Mouse (Mus musculus) neural tube, embryonic 15.5 days (tissue): Measurements from ENCODE around the gene Syt9. TPM values are rescaled to one million over a fixed set of nuclear protein-coding genes. Genes with fewer than 3 reads are reported as not detected.

Source experiments
- ATAC-seq: fragments of 200-750 bp; cut with Nextera tagmentation; 2 replicates; pipeline ENCODE4 v1.8.0; 2017; ENCODE audit warnings: mild to moderate bottlenecking, moderate TSS enrichment, moderate library complexity; ENCODE audit not compliant: low FRiP score
- H3K27ac ChIP-seq: fragments of 300-500 bp; sonication (generic); replicated peaks from 2 replicates; pipeline ENCODE4 v1.5.1; 2015; ENCODE audit warnings: mild to moderate bottlenecking, inconsistent platforms
- H3K27me3 ChIP-seq: fragments of 300-500 bp; sonication (generic); replicated peaks from 2 replicates; pipeline ENCODE4 v1.6.1; 2015; ENCODE audit warnings: inconsistent platforms
- H3K36me3 ChIP-seq: fragments of 300-500 bp; sonication (generic); 2 replicates; pipeline ENCODE4 v1.6.1; 2015; ENCODE audit warnings: inconsistent platforms
- H3K4me1 ChIP-seq: fragments of 300-500 bp; sonication (generic); 2 replicates; pipeline ENCODE4 v1.6.1; 2015; ENCODE audit warnings: inconsistent platforms
- H3K4me2 ChIP-seq: fragments of 300-500 bp; sonication (generic); 2 replicates; pipeline ENCODE4 v1.6.1; 2015; ENCODE audit warnings: inconsistent platforms, mild to moderate bottlenecking, moderate library complexity
- H3K4me3 ChIP-seq: fragments of 300-500 bp; sonication (generic); replicated peaks from 2 replicates; pipeline ENCODE4 v1.5.1; 2015; ENCODE audit warnings: mild to moderate bottlenecking, inconsistent platforms
- H3K9ac ChIP-seq: fragments of 300-500 bp; sonication (generic); replicated peaks from 2 replicates; pipeline ENCODE4 v1.6.1; 2015; ENCODE audit warnings: mild to moderate bottlenecking, inconsistent platforms
- H3K9me3 ChIP-seq: fragments of 300-500 bp; sonication (generic); replicated peaks from 2 replicates; pipeline ENCODE4 v1.6.1; 2016; ENCODE audit warnings: inconsistent platforms
- whole genome bisulfite sequencing: fragments of 180-500 bp; shearing (Covaris S2); methylation state at CpG from one replicate; pipeline ENCODE4 v1.1.7; 2015; ENCODE audit warnings: mixed read lengths; 5-methylcytosine and 5-hydroxymethylcytosine counted together
- polyA plus RNA-seq: library from polyadenylated mRNA; unstranded; fragments of >200 nt; fragmentation: Nextera tagmentation; extraction: Ambion mirVana; gene quantifications from 2 replicates; pipeline ENCODE4 v1.2.1, GENCODE M21; 2015

The Syt9 gene
- polyA plus RNA-seq, 1 experiment from 2014 or later = 10.9 TPM

DNA sequence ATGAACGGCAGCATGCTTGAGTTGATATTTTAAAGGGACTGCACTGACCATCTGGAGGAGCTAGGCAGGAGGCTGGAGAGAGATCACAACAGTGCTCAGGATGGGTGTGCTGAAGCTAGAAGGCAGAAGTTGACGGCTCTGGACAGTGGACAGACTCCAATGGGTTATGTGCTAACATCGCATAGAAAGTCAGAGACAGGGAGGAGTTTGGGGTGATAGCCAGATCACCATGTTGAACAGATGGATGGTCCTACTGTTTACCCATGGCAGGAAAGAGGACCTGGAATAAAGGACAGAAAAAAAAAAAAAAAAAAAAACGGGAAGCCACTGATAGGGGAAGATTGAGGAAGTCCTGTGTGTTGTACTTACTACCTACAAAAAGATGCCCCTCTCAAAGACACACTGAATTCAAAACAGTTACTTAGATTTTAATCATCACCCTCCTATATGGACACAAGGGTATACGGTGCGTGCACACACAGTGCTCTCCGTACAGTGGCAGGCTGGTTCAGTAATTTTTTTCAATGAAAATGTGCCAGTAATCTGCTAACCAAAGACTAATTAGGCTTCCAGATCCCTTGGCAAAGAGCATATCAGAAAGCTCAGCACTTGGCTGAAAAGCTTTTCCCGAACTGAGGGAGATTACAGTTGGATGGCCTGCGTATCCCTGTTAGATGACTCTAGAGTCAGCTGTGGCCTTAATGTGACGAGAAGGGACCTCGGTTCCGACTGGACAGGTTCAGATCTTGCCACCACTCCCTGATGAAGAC is 148.9 kb downstream of the Syt9 start:
- peaks cover 5% of the 10 kb centered on the region; the same call in 1 of the 2 replicates for H3K4me1 ChIP-seq
- H3K36me3 ChIP-seq = no peaks in the 10 kb centered on the region
- ATAC-seq = no peak
- no peak overlapping the region for H3K4me2 ChIP-seq
- 92% methylated on average over 12 of the region's 12 CpGs for WGBS
- H3K9ac ChIP-seq = no peak overlapping the region
- H3K4me3 ChIP-seq = no peak overlapping the region
- no peaks in the 10 kb centered on the region for H3K9me3 ChIP-seq
- no peaks in the 10 kb centered on the region for H3K27me3 ChIP-seq
- H3K27ac ChIP-seq = no peak overlapping the region

DNA sequence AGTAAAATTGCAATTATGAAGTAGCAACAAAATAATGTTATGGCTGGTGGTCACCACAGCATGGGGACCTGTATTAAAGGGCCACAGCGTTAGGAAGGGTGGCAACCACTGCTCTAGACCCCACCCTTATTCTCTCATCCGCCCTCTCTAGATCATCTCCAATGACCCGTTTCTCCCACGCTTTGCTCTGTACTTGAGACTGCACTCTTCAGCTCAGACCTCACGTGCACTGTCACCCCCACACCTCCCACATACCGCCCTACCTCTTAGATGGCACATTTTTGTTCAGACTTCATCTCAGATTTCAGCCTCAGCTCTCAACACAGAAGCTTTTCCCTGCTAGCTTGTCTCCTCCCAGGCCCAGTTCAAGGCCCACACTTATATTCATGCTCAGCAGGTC is 150.9 kb downstream of the Syt9 start:
- H3K4me2 ChIP-seq = no peak overlapping the region
- no peak overlapping the region for H3K27ac ChIP-seq
- peaks cover 5% of the 10 kb centered on the region; the same call in 1 of the 2 replicates for H3K4me1 ChIP-seq
- H3K27me3 ChIP-seq = no peaks in the 10 kb centered on the region
- no peak overlapping the region for H3K9ac ChIP-seq
- H3K4me3 ChIP-seq = no peak overlapping the region
- WGBS = 86% methylated on average over 6 of the region's 6 CpGs
- ATAC-seq = no peak
- no peaks in the 10 kb centered on the region for H3K36me3 ChIP-seq
- no peaks in the 10 kb centered on the region for H3K9me3 ChIP-seq

GRCm38 (mm10) chr7:107526299-107526698 is 155.8 kb downstream of the Syt9 start:
- Histone ChIP-seq H3K36me3 (no peaks in the 10 kb centered on the region), H3K4me1 (no peaks in the 10 kb centered on the region), H3K4me3 (no peak overlapping the region), H3K9ac (no peak overlapping the region), H3K9me3 (no peaks in the 10 kb centered on the region), H3K27me3 (no peaks in the 10 kb centered on the region), H3K4me2 (no peak overlapping the region), H3K27ac (no peak overlapping the region)
- peak; percentile 67; the same call in 1 of the 2 replicates for ATAC-seq
- WGBS = 13% methylated on average over 1 of the region's 1 CpGs

DNA sequence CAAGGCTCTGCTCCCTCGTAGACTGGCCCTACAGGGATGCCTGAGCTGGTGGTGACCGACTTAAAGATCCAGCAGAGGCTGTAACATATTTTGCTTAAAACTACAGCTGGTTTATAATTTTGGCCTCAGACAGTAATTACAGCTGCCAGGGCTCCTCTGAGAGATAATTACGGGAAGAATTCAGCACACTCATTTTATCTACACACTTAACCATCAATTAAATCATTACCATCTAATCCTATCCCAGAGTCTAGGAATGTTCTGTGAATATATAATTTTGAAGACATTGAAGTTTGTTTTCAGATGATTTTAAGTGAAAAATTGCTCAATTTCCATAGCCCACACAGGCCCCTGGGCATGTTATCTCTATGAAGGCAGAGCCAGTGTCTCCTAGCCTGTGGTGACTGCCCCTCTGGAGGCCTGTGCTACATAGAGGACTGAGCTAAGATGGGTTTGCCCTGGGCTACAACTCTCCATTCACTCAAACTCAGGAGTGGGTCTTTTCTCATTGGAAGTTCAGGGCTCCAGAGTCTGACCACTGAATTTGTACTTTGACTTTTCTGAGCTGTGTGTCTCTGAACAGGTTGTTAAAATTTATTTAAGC is 157.7 kb downstream of the Syt9 start:
- H3K27me3 ChIP-seq = no peaks in the 10 kb centered on the region
- H3K27ac ChIP-seq = no peak overlapping the region
- 48% methylated on average over 3 of the region's 3 CpGs for WGBS
- H3K4me2 ChIP-seq = no peak overlapping the region
- H3K9ac ChIP-seq = no peak overlapping the region
- H3K4me3 ChIP-seq = no peak overlapping the region
- H3K4me1 ChIP-seq = no peaks in the 10 kb centered on the region
- no peaks in the 10 kb centered on the region for H3K9me3 ChIP-seq
- ATAC-seq = no peak
- H3K36me3 ChIP-seq = no peaks in the 10 kb centered on the region

DNA sequence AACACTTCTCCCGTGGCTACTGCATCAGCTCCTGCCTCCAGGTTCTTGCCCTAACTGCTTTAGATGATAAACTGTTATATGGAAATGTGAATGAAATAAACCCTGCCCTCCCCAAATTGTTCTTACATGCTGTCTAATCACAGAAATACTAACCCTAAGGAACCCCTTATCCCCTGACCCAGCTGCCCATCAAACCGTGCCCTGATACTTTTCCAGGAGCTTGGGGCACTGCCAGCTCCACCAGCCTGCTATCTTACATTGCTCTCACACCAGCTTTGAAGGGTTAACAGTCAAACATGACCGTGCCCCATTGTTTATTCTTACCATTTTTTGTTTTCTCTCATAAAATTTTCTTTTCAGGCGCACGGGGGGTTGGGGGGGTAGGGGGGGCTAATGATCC is 158.8 kb downstream of the Syt9 start:
- no peak overlapping the region for H3K4me2 ChIP-seq
- no peaks in the 10 kb centered on the region for H3K36me3 ChIP-seq
- H3K27me3 ChIP-seq = no peaks in the 10 kb centered on the region
- no peaks in the 10 kb centered on the region for H3K4me1 ChIP-seq
- no peak overlapping the region for H3K27ac ChIP-seq
- no peak for ATAC-seq
- no peak overlapping the region for H3K9ac ChIP-seq
- 81% methylated on average over 5 of the region's 5 CpGs for WGBS
- H3K9me3 ChIP-seq = no peaks in the 10 kb centered on the region
- H3K4me3 ChIP-seq = no peak overlapping the region

DNA sequence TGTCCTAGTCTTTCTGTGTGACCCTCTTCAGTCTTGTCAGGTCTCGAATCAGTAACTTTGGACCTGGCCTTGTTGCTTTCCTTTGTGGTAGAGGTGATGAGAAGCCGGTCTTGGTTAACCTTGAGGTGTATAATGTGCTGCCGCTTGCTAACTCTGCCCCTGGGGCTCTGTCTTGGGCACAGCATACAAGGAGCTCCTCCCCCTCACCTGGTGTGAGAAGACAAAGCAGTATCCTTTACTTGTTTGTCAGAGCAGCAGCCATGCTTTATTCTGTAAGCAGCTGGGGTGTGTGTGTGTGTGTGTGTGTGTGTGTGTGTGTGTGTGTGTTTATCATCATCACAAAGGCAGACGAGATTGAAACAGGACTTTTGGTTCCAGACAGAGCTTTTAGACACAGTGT is 164.8 kb downstream of the Syt9 start:
- Histone ChIP-seq H3K9ac (no peak overlapping the region), H3K4me2 (no peak overlapping the region), H3K36me3 (no peaks in the 10 kb centered on the region), H3K9me3 (no peaks in the 10 kb centered on the region), H3K27me3 (no peaks in the 10 kb centered on the region), H3K4me1 (no peaks in the 10 kb centered on the region), H3K4me3 (no peak overlapping the region), H3K27ac (no peak overlapping the region)
- ATAC-seq = no peak
- 84% methylated on average over 4 of the region's 4 CpGs for WGBS

DNA sequence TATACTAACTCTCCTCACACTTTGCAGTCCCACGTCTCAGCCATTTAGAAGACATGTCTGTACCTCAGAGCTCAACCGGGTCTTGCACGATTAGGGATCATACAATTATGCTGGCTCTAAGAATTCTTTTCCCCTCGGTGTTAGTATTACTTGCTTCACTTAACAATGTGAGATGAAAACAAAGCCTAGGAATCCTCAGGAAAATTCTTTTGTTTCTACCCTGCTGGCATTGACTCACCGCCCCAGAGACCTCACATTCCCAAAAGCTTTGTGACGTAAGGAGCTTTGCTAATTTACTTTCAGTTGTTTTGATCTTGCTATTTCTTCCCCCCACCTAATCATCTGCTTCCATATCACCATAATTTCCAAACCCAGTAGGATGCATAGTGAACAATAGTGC is 166.0 kb downstream of the Syt9 start:
- no peaks in the 10 kb centered on the region for H3K4me1 ChIP-seq
- H3K27ac ChIP-seq = no peak overlapping the region
- no peak overlapping the region for H3K4me3 ChIP-seq
- no peaks in the 10 kb centered on the region for H3K27me3 ChIP-seq
- no peak for ATAC-seq
- no peak overlapping the region for H3K4me2 ChIP-seq
- no peak overlapping the region for H3K9ac ChIP-seq
- 55% methylated on average over 6 of the region's 6 CpGs for WGBS
- no peaks in the 10 kb centered on the region for H3K36me3 ChIP-seq
- H3K9me3 ChIP-seq = no peaks in the 10 kb centered on the region

GRCm38 (mm10) chr7:107540034-107540433 is 169.5 kb downstream of the Syt9 start:
- no peaks in the 10 kb centered on the region for H3K27me3 ChIP-seq
- H3K27ac ChIP-seq = no peak overlapping the region
- no peak overlapping the region for H3K4me2 ChIP-seq
- no peak overlapping the region for H3K9ac ChIP-seq
- WGBS = 66% methylated on average over 4 of the region's 4 CpGs
- H3K4me1 ChIP-seq = no peaks in the 10 kb centered on the region
- no peaks in the 10 kb centered on the region for H3K9me3 ChIP-seq
- no peak for ATAC-seq
- H3K36me3 ChIP-seq = no peaks in the 10 kb centered on the region
- H3K4me3 ChIP-seq = no peak overlapping the region

GRCm38 (mm10) chr7:107545011-107545410 is 174.5 kb downstream of the Syt9 start:
- 59% methylated on average over 1 of the region's 1 CpGs for WGBS
- no peaks in the 10 kb centered on the region for H3K27me3 ChIP-seq
- H3K9me3 ChIP-seq = no peaks in the 10 kb centered on the region
- H3K4me3 ChIP-seq = no peak overlapping the region
- no peak overlapping the region for H3K27ac ChIP-seq
- no peaks in the 10 kb centered on the region for H3K4me1 ChIP-seq
- H3K4me2 ChIP-seq = no peak overlapping the region
- H3K9ac ChIP-seq = no peak overlapping the region
- no peak for ATAC-seq
- H3K36me3 ChIP-seq = no peaks in the 10 kb centered on the region

- H3K9me3 ChIP-seq = no peaks in the 10 kb centered on the region
- H3K4me1 ChIP-seq = no peaks in the 10 kb centered on the region
- H3K4me3 ChIP-seq = no peak overlapping the region
- H3K27me3 ChIP-seq = no peaks in the 10 kb centered on the region
- no peaks in the 10 kb centered on the region for H3K36me3 ChIP-seq
- no peak for ATAC-seq
- no peak overlapping the region for H3K9ac ChIP-seq
- H3K4me2 ChIP-seq = no peak overlapping the region
- WGBS = 92% methylated on average over 3 of the region's 3 CpGs
- H3K27ac ChIP-seq = no peak overlapping the region
These were observed 177.3 kb downstream of the Syt9 start for GRCm38 (mm10) chr7:107547872-107548271.

DNA sequence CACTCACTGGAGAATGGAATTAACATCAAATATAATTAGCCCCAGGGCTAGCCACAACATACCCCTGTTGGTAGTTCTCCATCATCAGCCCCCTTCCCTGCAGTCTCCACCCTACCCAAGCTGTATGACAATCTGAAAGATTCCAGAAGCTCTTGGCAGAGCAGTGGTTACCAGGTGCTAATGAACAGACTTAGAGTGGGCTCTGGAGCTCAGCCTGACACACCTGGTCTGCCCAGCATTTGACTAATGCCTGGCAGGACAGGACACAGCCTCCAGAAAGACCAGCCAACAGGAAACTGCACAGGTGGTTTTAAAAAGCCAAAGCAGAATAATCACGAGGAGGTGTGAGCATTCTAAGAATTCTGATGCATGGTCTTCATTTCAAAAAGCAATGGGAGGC is 182.9 kb downstream of the Syt9 start:
- Histone ChIP-seq H3K9me3 (no peaks in the 10 kb centered on the region), H3K4me3 (no peak overlapping the region), H3K4me1 (no peaks in the 10 kb centered on the region), H3K27me3 (no peaks in the 10 kb centered on the region), H3K9ac (no peak overlapping the region), H3K36me3 (no peaks in the 10 kb centered on the region), H3K4me2 (no peak overlapping the region), H3K27ac (no peak overlapping the region)
- 83% methylated on average over 1 of the region's 1 CpGs for WGBS
- no peak for ATAC-seq

- ATAC-seq = no peak
- Histone ChIP-seq H3K9me3 (no peaks in the 10 kb centered on the region), H3K27me3 (no peaks in the 10 kb centered on the region), H3K4me3 (no peak overlapping the region), H3K36me3 (no peaks in the 10 kb centered on the region), H3K27ac (no peak overlapping the region), H3K4me1 (no peaks in the 10 kb centered on the region), H3K4me2 (no peak overlapping the region), H3K9ac (no peak overlapping the region)
- 93% methylated on average over 3 of the region's 3 CpGs for WGBS
These were observed 185.4 kb downstream of the Syt9 start for GRCm38 (mm10) chr7:107555906-107556305.
